Mouse (Mus musculus) adrenal gland, postnatal 36 days (tissue): ENCODE data around the gene Gm38393. TPM values are rescaled to one million over a fixed set of nuclear protein-coding genes. Genes with fewer than 3 reads are reported as not detected.
A peak's percentile ranks its signal among the peaks of the same experiment; 100 is the strongest.

Source experiments
- DNase-seq, 2 experiments: peaks; one replicate each; pipeline ENCODE4 v3.0.0; 2021; ENCODE audit warnings: mixed read lengths in 1 of 2
- long read RNA-seq, 2 experiments: library from polyadenylated mRNA; stranded (forward); transcript quantifications; one replicate each; pipeline ENCODE4 v2.0.0; 2021; ENCODE audit warnings: borderline sequencing depth in 2 of 2
- total RNA-seq, 2 experiments: library from RNA; stranded (reverse); gene quantifications; 2 replicates each; pipeline ENCODE4 v1.2.3; 2021

Gm38393 gene
- 1 to 10 TPM; 1.7 to 1.8 TPM for total RNA-seq
- long read RNA-seq, experiment 1, result 0 reads
- long read RNA-seq, experiment 2, result 0 reads

DNA sequence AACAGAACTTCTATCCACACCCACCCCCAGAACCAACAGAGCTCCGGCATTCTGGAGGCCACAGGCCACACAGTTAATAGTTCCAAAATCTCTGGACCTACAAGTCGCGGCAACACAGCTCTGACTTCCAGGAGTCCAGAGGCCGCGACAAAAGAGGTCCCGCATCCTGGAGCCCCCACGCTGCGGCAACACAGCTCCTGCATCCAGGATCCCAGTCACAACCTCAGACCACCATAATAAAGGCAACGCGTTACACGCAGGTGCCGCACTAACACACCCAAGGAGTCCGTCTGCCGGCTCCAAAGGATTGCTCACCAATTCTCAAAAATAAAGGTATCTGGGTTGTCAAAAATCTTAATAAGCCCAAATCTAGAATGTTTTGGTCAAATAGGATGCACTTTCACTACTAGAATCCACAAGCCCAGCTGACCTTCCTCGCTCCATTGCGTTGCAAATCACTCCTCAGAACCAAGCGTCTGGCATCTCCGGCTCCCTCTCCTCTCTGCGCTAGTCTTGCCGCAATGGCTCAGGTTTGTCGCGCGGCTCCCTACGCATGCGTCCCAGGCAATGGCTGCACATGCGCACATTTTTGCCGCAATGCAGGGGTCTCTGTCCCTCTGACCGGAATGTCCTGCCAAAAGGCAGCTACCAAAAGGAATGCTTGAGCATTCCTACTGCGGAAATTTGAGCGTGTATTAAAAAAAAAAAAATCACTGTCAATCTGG, at the start of gene Gm38393, which contains the start of gene Snurf:
Gene Gm38393, minus strand, starts transcription at position 459 of the 725 bp plus-strand sequence.
Gene Snurf, minus strand, starts transcription at position 444 of the 725 bp plus-strand sequence.
- DNase-seq, result peak; percentile 69 to 74

DNA sequence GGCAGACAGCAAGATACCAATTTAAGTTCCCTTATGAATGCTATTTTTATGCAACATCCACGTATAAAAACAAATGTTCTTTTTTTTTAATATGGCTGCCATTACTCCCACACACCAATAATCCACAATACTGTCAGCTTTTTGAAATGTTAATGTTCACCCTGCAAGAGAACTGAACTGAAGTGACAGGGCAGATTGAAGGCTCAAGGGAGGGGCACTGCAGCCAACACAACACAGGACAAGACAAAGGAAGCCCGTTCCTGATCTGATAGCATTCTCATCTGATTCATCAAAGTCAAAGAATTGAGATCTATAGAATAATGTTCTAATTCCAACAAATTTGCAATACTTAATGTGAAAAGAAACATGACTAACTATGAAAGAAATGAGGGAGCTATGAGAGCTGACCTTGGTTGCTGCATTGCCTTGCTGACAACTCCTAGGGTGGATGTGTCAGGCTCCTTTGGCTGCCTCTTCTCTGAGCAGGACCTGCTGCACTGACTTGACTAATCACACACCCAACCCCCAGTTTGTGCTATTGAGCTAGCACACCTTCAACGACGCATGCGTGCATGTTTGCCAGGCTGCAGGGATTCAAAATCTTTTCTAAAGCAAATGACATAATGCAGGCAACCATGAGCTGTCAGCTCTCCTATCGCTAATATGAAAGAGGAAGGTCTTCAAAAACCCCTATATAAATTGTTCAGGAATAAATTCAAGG, 42.8 kb upstream of the Gm38393 start:
- no peak for DNase-seq

DNA sequence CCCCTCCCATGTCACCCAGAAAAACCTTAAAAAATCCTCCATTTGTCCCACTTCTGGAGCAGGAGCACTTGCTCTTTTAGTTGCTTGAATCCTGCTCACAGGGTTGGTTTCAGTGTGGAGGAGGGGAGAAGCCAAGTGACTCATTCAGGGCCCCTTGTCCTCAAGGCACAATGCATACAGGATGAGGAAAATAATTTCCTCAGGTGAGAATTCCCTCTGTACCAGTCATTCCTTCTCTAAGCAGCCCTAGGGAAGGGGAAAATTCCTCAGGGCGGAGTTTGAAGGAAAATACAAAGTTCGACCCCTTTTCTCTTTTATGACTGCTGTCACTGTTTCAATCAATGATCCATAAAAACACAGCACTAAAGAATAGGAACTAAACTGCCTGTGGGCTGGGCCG, 8.3 kb upstream of the Gm38393 start:
- no peak for DNase-seq

DNA sequence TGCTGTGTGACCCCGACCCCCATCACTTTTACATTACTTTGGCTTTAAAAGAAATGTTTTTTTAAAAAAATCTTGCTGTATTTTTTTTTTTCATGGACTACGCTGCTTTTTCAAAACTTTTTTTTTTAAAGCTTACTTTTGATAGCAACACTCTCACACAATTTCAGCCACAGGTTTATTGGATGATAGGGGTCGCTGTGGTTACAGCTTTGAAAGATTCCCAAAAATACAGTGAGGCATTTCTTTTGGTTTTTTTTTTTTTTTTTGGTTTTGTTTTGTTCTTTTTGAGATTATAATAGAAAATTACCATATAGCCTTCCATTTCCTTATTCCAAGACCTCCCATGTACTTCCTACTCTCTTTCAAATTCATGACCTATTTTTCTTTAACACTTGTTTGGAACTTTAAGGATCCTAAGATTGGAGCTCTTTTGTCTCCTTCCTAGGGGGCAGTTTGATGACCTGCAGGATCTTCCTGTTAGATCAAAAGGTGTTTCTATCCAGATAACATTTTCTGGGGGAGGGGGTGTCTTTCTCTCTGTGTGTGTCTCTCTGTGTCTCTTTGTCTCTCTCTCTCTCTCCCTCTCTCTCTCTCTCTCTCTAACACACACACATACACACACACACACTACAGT, 3.0 kb upstream of the Gm38393 start:
- DNase-seq, result no peak

DNA sequence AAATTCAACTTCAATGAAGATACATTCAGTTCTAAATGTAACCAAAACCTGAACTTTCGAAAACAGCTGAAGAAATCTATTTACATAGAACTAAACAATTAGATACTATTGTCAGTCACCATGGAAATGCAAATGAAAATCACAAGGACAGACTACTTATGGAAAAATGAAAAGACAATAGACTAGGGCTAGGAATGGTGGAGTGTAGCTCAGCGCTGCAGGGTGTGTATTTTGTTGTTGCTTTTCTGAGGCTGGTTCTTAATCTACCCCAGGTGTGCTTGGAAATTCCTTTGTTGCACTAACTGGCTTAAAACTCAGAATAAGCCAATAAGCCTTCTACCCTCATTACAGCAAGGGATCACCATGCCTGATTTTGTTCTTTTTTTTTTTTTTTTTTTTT, 1.4 kb upstream of the Gm38393 start:
- DNase-seq, result no peak

DNA sequence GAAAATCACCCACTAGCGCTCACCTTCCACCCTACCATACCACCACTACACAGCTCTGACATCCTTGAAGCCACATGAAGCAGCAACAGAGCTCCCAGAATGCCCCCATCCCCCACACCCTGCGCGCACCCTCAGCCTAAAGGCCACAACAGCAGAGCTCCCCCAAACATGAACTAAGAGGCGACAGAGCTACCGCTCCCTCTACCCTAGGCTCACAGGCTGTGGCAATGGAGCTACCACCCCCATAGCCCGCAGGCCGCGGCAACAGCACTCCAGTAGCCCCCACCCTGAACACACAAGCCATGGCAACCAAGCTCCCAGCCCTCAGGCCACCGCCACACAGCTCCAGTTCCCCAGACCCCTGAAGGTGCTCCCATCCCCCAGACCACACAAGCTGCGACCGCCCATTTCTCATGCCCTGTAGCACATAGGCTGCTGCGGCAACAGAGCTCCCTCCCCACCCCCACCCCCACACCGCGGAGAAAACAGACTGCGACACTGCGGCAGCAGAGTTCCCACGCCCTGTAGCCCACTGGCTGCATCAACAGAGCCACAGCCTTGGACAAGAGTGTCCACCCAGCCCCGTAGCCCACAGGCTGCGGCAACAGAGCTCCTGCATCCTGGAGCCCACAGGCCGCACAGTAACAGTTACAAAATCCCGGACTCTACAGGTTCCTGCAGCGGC, 801 bp downstream of the Gm38393 start:
- DNase-seq, result peak; percentile 15 to 40

DNA sequence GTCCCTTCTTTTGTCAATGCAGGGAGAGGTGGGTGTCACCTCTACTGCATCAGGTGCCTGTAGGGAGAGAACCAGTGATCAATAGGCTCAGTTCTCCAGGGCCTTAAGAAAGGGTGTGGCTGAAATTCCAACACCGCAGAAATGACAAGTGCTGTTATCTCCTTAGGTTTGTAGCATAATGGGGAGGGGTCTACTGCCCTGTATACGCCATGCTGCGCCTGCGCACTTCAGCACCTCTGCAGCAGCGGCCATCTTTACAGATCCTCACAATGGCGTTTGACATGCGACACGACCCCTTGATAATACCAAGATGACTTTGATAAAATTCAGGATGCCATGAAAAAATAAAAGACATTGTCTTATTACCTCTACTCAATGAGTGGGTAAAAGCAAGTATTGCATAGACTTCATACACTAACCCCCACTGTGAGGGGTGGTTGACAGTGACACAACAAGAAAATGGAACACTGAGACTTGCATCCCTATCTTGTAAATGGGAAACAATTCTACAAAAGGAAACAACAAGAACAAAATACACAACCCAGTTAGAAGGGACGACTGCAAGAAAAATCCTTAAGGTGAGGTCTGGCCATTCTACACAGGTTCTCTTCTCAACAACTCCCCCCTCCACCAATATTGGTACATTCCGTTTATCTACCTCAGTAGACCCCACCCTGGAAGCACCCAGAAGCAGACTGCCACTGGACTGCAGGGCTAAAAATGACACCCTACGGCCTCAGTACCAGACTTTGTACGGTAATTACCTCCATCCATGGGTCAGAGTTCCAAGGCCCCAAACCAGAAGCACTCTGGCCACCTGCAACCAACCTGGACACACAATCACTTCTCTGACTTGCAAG, 1.6 kb downstream of the Gm38393 start:
- no peak for DNase-seq

DNA sequence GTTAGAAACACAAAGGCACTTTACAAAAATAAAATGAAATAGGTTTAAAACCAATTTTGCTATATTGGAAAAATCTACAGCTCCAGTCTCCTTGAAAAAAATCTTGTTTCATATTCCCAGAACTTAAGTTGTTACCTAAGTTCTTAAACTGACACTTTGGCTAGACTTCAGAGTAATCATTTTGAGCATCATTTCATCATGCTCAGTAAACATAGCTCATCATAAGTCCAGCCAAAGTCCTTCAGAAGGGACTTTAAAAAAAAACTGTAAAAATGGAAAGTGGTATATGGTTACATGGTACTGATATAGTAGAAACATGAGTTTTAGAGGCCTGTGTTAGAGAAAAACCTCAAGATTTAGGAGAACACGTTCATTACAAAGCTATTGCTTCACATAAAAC, 26.2 kb downstream of the Gm38393 start:
- DNase-seq, result no peak

Other genes with a start within 250 kb of the Gm38393 start
- 10 to 100 TPM; 88.4 to 95.9 TPM for gene Snurf, start within 50 bp of the Gm38393 start, total RNA-seq
- gene Snrpn, start 135.2 kb upstream of the Gm38393 start, total RNA-seq, result 10 to 100 TPM; 27.8 to 30.5 TPM